Mouse (Mus musculus): ENCODE results near the gene Mfsd6.
"Not testable (repeated sequence)": the region's sequence is repeated elsewhere in the genome, so short reads cannot be mapped to it uniquely, and the experiment has no call there.

The Mfsd6 gene

DNA sequence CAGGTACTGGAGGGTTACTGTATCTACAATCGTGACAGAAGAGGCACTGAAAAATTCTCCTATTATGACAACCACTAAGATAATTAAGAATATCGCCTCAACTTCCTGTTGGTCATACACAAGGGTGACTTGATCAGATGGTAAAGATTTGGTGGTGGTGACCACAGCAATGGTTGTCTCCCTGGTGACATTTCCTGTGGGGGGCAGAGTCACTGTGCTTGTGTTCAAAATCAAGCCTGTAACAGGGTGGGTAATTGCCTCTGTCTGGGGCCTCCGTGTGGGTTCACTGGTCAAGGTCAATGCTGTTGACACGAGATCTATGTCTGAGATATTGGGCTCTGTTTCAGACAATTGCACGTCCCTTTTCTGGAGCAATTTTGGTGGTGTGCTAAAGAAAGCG, 18.5 kb downstream of the Mfsd6 start:
- DNase-seq (ENCODE audit: low spot score) = no peak

DNA sequence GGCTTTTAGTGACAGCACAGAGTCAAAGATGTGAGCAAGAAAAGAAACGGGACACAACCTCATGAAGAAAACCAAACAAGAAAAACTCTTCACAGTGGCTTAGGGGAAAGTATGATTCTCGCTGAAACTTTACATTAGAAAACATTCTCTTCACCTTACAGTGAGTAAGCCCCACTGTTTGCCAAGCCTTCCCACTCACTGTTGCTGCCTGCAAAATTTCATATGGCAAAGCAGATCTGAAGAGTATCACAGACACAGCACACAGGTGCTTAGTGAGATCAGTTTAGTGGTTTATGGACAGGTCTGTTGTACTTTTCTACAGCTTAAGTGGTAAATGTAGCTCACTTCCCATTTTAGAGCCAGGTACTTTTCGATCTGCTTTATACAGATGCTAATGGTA, 20.2 kb downstream of the Mfsd6 start:
- no peak for DNase-seq (ENCODE audit: low spot score)

DNA sequence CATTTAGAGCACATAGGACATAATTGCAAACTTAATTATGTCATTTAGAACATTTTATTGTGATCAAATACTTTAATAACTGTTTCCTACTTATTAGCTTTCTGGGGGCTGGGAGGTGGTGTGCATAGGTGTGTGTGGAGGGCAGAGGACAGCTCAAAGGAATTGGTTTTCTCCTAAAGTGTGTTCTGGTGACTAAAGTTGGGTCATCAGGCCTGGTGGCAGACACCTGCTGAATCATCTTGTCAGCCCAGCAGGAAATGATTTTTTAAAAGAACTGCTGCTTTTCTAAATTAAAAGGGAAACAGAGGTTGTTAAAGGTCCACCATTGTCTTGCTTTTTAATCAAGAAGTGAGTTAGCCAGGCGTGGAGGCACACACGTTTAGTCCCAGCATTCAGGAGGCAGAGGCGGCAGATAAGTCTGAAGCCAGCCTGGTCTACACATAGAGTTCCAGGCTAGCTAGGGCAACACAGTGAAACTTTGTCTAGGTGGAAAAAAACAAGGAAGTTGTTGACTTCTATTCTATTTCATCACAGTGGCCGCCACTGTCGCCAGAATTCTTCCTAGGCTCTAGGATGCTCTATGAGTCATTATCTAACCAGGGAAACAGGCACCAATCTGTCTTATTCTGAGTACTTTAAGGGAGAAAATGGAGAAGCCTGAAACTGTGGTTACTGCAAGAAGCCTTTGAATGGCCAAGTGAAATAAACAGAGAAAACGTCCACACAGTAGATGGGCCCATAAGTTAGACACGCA, 24.3 kb downstream of the Mfsd6 start:
- DNase-seq (ENCODE audit: low spot score) = no peak

DNA sequence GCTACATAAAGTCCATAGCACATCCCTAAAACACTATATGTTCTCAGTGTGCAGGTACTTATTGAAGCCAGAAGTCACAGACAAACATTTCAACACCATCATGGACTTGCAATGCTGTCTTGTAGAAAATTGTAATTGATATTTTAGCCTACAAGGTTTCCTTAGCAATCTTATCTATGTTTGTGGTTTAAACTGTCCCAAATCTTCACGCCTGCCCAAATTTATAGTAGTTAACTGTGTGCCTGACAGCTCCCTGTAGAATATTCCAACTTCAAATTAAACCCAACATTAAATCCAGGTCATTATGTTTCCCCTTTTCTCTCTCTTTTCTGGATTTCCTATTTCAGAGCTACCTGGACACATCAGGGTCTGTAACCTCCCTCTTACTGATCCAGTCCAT, 25.3 kb downstream of the Mfsd6 start:
- no peak for DNase-seq (ENCODE audit: low spot score)

DNA sequence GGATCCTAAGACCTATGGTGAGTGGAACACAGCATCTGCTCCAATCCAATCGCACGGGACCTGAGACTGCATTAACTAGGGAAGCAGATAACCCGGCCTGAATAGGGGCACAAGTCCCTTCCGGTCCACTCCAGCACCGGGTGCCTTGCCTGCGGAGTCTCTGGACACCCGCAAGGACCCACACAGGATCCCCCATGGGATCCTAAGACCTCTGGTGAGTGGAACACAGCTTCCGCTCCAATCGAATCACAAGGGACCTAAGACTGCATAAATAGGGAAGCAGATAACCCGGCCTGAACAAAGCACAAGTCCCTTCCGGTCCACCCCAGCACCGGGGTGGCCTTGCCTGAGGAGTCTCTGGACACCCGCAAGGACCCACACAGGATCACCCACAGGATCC, 32.8 kb downstream of the Mfsd6 start:
- not testable (repeated sequence) for DNase-seq (ENCODE audit: low spot score)

DNA sequence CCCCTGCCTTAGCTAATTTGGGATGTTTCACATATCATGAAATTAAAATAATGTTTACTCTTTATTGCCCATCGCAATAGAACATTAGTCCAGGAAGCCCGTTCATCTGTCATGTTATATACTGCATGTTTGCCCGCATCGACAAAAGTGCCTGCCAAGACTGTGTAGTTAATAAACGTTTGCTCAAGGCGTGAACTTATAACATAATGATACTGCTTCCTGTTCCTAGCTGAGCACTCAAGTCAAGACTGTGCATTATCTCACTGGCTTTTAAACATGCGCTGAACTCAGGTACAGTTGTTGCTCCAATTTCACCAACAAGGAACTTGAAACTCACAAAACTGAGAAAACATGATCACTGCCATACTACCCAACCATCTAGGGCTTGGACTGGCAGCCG, 39.6 kb downstream of the Mfsd6 start:
- DNase-seq (ENCODE audit: low spot score) = no peak

DNA sequence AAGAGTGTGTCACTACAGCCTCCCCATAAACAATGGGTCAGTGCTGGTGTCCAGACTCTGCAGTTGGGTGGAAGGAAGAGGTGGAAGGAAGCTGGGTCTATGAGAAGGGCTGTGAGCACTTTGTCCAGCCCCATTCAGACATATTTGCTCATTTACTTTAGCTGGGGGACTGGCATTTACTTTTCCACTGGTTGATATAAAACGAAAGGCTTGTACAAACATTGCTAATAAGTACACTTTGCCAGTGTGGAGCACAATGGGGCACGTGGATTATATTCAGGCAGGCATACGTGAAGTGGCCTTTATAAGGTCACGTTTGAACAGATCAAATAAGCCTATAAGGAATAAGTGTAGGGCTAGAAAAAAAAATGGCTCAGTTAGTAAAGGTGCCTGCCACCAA, 43.7 kb downstream of the Mfsd6 start:
- DNase-seq (ENCODE audit: low spot score) = no peak

DNA sequence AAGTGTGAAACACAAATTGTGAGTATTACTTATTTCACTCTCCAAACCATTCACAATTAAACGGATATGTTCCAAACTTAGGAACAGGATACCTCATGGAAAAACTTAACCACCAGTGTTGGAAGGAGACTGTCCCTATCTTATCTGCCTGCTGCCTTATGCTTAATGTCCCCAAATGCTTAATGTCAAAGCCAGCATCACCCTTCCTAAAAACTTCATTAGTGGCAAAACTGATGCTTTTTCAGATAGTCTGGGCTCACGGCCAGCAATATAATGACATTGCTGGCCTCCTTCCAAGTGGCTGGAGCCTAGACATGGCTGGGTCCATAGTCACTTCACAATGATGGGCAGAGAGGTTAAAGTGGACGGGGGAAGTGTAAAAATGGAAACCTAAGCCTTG, 50.6 kb downstream of the Mfsd6 start:
- DNase-seq (ENCODE audit: low spot score) = no peak

DNA sequence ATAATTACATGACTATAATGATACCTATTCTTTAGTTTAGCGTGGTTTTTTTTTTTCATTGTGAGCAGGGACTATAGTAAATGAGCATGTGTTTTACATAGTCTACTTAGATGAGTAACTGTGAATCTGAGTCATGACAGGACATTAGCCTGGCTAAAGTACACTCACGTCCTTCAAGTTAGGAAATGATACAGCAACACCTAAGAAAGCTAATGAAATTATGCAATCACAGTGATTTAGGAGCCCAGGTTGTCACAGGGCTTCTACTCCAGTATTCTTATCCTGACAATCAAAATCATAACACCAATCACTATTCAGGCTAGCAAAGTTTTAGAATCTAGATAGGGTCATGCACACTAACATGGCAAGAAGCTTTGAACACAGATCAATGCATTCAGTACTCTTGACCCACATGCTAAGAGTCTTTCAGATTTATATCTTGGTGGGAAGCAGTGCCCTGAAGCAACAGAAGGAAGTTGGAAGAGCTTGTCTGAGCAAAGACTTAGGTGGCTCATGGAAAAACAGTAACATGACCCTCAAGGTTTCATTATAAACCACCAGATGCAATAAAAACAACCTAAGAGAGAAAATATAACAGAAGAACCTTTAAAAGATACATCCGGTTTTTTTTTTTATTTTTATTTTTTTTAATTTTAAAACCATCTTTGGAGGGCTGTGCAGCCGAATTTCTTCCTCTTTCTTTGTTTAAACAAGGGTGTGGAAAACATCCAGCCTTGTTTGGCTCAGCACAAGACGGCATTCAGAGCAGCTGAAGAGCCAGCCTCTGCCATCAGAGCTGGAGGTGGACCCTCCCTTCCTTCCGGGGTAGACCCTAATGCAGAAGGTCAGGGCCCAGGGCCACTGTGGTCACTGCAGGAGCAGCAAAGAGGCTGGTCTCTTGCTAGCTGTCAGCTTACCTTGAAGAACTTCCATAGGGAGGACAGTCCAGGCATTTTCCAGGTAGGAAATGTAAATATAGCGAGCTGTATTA, 51.4 kb downstream of the Mfsd6 start:
- no peak for DNase-seq (ENCODE audit: low spot score)

DNA sequence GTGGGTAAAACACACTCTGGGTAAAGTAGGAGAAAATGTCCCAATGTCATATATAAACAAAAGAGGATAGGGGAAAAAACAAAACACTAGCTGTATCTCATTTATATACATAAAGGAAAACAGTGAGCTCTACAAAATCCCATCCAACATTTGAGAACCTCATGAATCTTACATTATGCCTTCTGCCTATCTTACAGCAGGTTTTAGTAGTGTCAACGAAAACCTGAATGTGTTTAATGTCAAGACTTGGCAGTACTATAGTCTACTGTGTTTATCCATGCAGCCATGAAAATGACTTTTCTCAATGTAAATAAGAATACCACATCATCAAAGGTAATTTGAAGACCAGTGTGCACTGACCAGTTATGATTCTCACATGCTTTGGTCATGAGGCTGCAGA, 57.3 kb downstream of the Mfsd6 start:
- no peak for DNase-seq (ENCODE audit: low spot score)

DNA sequence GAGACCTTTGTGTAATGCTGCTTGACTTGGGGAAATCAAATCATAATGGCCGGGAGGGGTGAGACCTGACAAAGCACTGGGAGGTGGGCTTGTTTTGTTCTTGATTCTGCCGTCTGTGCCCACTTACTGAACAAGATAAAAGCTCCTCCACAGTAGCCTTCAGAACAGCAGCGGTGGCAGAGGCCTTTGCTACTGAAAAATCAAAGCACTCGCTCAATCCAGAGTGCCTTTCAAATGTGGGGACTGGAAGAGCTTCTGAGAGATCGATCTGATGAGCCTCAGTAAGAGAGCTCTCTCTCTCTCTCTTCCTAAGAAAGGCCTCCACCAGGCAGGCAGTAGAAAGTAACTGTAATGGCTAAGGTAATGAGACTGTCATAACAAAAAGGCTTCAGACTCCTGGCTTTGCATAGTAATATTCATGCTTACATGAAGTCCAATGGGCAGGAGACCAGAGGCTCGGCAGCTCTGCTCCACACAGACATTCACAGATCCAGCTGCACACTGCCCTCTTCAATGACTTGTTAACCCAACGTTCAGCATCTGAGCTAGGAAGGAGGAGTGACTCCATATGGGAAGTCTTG, 58.4 kb downstream of the Mfsd6 start:
- DNase-seq (ENCODE audit: low spot score) = no peak

DNA sequence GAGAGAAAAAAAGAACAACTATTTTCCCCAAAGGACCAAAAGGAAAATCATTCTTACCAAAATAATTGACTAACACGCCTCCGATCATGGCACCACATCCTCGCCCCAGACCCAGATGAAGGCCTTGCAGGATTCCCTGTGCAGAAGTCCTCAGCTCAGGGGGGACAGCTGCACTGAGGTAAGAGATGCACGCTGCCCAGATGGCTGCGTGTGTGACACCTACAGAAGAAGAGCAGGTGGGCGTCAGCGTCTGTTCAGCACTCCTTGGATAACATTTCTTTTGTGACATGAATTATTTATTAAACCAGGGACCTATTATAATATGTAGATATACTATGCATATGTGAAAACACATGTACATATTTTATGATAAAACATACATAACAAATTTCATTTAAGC, 64.0 kb downstream of the Mfsd6 start:
- DNase-seq (ENCODE audit: low spot score) = no peak

DNA sequence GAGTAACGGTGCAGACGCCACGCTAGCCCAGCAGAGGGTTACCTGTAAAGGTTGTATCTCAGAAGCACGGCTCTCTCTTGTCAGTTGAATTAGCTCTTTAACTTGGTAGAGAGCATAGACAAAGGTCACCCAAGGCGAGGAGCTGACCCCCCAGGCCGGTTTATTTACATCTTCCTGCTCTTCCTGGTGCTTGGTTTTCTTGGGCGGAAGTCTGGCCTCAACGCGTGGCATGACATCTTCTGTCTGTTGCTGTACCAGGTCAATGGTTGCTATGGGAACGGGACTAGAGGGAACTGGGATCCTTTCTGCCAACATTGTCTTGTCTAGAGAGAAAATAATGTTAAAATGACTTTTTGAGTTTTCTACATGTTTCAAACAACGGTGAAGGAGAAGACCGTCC, 66.5 kb downstream of the Mfsd6 start:
- DNase-seq (ENCODE audit: low spot score) = no peak

DNA sequence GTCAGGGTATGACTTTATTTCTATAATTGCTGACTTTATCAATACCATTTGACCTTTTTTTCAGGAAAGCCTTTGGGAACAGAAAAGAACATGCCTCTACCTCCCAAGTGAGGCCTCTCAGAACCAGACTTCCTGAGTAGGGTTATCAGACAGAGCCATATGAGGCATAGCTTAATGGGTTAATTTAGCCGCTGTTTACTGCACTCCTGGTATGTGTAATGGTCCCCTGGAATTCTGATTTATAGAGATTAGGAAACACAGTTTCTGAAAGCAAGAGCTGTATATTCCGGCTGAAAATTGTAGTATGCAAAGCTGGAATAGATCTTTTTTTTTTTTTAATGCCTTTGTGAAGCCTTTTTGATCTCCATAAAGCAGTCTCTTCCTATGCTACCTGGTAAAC, 67.0 kb downstream of the Mfsd6 start:
- DNase-seq (ENCODE audit: low spot score) = no peak

DNA sequence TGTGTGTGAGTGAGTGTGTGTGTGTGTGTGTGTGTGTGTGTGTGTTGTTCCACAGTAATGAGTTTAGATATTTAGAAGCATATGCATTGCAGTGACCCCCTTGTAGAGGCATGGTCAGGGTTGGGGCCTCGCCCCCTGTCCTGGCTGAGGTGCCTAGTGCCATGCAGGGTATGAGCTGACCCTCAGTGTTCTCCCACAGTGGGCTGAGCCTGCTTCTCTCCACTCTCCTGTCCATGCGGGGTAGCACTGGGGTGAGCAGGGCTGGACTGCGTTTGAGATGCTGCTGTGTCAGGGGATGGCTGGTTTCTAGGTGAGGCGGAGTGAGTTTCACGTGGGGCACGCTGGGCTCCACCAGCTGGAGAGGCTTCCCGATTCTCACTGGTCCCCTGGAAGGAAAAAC, 69.1 kb downstream of the Mfsd6 start:
- no peak for DNase-seq (ENCODE audit: low spot score)

DNA sequence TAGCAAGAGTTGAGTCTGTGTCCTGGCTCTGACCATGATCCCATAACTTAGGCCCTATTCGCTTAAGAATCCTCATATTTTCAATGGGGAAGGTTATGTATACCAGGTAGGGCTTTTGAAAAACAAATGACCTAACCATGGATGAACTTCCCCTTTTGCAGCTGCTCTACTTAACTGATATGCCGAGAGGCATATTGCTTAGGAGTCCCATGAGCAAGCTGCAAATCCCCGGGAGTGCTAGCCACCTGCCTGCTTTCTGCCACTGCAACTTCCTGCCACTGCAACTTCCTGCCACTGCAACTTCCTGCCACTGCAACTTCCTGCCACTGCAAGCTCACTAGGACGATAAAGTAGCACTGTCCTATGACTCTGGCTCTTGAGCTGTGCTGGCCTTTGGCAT, 72.1 kb downstream of the Mfsd6 start:
- no peak for DNase-seq (ENCODE audit: low spot score)

DNA sequence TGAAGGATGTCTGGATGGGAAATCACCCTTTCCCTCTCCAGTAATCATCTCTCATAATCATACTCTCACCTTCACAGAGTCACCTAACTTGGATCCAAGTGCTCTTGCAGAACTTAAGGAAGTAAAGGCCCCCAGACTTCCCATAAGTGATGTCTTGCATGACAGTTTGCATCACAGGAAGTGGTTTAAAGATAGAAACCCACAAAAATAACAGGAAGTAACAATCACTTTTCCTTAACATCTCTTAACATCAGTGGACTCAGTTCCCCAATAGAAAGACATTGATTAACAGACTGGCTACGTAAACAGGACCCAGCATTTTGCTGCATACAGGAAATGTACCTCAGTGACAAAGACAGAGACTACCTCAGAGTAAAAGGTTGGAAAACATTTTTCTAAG, 73.9 kb downstream of the Mfsd6 start:
- no peak for DNase-seq (ENCODE audit: low spot score)

DNA sequence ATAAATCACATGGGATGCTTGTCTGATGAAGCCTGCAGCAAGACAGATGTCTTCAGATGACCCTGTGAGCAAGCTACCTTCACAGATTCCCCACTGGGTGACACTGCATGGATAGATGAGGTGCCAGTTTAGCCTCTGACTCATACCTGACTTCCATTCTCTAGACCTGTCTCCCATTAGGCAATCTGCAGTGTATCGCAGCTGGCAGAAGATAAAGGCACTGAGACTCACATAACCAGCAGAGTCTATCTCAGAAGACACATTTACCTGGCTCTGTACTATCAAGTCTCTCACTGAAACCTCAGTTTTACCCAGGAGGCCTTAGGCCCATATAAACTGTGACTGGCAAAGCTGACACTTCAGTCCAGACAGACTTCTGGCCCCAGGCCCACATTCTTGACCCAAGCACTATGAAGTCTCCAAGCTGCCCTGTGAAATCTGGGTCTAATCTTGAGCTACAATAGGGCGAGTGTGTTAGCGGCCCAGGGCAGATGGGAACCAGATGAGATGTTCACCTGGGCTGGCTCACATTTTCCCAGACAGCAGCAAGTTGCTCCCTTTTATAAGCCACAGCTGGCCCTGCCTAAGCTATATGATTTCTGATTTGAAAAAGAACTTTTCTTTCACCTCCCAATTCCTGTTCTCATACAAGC, 74.5 kb downstream of the Mfsd6 start:
- no peak for DNase-seq (ENCODE audit: low spot score)

DNA sequence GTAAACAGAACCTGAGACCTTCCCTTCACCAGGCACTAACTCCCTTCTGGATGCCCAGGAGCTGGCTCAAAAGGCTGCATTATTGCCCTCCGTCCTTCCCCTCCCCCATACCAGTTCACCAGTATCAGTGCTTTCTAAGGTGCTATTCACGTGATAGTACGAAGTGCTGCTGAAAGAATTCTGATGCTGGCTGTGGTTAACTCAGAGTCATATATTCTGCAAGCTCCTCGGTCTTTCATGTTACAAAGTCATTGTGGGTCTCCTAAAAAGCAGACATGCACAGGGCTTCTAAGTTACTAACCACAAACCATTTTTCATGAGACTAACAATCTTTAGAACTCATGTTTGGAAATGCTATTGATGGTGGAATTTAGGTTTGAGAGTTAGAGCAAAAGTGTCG, 77.2 kb downstream of the Mfsd6 start:
- DNase-seq (ENCODE audit: low spot score) = no peak

DNA sequence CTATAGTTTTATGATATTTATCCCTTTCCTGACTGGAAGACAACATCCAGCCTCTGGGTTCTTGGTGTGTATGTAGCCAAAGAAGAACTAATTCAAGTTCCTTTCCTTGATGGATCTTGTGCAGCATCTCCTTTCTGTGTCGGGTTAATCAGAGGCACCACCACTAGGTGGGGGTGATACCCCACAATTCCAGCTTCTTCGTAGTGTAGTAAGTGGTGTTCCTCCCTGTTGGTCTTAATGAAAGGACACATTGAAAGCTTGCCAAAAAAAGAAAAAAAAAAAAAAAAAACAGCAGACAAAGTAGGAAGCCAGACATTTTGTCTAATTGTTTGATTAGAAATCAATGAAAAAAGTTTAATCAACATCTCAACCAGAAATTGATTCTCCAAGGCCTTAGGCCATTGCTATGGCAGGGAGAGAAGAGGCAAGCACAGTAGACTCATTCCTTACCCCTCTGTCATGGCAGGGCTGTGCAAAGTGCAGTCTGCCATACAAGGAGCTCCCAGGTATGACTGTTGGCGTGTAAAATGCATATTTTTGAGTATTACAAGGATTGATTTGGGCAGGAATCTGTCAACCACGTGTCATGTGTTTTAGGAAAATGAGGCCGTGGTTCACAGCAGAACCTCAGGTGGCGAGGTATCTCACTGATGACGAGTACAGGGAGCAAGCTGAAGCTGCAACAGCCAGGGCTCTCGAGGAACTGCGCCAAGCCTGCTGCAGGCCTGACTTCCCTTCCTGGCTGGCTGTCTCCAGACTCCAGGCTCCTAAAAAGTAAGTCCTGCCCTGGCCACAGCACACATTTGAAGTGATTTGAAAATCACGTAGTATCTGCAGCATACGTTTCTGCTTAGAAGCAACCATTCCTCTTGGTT, 78.9 kb downstream of the Mfsd6 start:
- DNase-seq (ENCODE audit: low spot score) = peak; percentile 58

DNA sequence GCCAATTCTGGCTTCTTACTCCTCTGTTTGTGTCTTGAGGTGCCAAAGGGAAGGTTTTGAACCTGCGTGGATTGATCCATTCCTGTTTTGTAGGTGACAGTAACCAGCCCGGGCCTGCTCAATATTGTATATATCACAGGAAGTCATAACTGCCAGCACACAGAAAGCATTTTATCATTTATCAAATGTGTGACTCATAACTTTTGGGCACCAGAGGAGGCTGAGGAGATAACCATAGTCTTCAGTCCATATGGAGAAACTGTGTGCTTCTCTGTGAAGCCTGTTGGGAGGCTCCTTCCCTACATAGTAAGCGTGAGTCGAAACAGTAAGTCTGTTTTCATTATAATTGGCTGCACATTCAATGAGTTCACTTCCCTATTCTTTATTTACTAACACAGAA, 86.5 kb downstream of the Mfsd6 start:
- DNase-seq (ENCODE audit: low spot score) = no peak

All from ovary, postnatal 36 days (tissue).